Mouse (Mus musculus): Measurements from ENCODE around the gene Xrcc3.

DNA sequence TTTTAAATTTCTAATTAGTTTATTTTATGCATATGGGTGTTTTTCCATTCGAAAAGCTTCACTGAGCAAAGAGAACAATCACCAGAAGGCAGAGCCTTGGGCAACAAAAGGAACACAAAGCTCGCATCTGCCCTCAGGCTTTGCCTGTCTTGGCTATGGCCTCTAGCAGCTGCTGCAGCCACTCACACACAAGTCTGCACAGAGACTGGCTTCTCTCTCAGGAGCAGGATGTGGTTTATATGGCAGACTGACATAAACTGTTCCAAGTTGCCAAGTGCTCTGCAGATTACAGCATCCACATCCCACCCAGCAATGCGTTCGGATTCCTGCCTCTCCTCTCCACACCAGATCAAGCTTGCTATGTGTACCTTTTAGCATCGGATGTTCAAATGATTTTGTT lies 38.1 kb upstream of the Xrcc3 start:
- no peak for TF ChIP-seq GATA1 (IDR thresholded peaks at IDR 0.05; ENCODE audit: borderline replicate concordance, low read length)
- no peak for TF ChIP-seq FLI1 (IDR thresholded peaks at IDR 0.05; ENCODE audit: low read length)

Measured in megakaryocyte, embryonic 14.5 days (primary cell).